Mouse (Mus musculus) CD4-positive, CD25-positive, alpha-beta regulatory T cell, adult 4 months (primary cell): ENCODE measurements around the gene Cit. TPM values are rescaled to one million over a fixed set of nuclear protein-coding genes. Genes with fewer than 3 reads are reported as not detected.
A peak's percentile ranks its signal among the peaks of the same experiment; 100 is the strongest.

Experiments used
- ATAC-seq: one replicate; pipeline ENCODE4 v1.8.0; 2017
- polyA plus RNA-seq, 2 experiments: library from polyadenylated mRNA; unstranded; fragments of 100-300 nt; shearing (Covaris generic); gene quantifications; one replicate each; pipeline ENCODE4 v1.2.1; 2017

Gene Cit
- polyA plus RNA-seq, 2 experiments from 2014 or later: 3.8 to 4.9 TPM

DNA sequence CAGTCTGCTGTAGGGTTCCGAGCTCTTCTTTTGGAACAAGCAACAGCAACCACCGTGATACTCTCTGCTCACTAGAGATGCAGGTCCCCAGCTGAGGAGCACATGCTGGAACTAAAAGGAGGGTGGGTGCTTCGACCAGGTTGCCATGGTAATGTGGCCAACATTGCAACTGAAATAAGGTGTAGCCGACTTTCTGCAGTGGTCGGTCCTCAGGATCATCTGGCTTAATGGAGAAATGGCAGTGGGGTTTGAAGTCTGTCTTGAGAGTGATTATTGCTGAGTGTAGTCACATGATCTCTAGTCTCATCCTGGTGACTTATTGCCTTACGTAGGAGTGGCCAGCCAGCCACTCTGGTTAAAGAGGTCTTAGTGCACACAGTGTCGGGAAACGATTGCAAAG, 168.7 kb downstream of the Cit start:
- ATAC-seq: no peak

DNA sequence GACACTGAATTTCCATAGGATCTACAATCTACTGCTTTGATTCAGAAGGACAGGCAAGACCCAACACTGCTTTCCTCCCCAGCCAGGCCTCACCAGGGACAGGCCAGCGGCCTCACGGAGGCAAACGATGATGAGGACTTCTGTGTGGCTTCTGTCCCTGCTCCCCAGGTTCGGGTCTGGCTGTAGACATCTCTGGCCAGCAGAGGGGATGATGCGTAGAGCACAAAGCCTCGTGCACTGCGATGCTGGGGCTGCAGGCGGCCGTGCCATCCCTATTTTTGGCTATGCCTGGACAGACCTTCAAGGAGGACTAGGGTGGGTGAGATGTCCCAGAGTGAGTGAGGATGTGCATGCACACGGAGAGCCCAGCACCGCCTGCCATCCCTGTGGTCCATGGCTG, 169.2 kb downstream of the Cit start:
- no peak for ATAC-seq

DNA sequence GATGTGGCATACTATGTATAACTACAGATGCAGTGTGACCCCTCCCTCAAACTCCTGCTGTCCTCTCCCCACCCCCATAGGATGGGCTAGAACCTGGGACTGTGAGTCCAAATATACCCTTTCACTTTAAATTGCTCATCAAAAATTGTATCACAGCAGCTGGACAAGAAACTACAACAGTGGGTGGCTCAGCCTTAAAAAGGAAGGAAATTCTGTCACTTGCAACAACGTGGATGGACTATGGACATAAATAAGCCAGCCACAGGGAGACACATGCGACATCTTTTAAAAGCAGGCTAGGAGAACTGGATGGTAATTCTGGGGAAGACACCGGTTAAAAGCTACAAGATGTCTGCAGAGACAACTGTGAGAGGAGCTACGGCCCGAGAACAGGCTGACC, 171.5 kb downstream of the Cit start:
- ATAC-seq: no peak

DNA sequence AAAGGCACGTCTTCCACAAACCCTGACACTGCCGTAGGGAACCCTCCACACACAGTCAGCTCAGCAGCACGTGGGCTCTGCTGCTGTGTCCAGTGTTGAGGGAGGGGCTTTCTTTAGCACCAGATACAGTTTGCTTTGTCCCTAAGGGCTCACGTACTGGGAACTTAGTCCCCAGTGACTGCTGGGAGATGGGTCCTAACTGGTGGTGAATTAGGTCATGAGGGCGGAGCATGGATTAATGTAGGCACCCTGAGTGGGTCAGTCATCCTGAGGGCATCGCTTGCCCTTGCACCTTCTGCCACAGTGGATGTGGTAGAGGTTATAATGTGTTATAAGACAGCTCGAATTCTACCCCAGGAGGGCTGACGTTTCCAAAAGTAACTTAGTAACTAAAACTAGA, 172.3 kb downstream of the Cit start:
- no peak for ATAC-seq

DNA sequence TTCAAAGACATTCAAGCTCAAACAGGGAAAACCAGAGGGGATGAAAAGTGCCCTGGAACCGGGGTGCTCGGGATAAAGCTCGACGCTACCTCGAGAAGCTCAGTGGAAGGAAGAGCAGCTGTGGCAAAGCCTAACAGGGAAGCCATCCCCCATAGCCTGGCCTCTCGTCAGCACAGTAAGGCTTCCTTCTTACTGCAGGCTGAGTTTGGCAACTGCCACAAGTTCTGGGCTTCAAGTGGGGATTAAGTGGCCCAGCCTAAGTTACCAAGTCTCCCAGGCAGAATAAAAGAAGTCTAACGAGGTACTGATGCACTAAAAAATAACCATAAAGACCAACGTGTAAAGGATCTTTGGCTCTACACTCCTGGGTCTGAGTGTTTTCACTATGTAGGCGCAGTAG, 173.1 kb downstream of the Cit start:
- ATAC-seq: no peak

DNA sequence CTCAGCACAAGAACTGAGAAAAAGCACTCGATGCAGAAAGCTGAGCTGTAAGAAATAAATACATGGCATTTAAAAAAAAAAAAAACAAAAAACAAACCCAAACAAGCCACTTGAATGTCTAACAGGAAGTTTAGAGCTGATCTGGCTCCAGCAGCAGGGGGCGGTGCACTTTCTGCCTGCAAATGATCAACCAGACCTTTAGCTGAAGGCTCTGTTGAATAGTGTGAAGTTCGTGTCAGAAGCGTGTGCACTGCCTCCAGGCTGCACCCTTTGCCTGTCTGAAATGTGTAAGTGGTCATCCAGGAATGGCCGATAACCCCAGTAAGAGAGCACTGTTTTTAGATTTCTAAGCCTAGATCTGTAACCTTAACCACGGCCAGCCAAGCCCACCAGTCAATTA, 173.7 kb downstream of the Cit start:
- ATAC-seq: no peak

DNA sequence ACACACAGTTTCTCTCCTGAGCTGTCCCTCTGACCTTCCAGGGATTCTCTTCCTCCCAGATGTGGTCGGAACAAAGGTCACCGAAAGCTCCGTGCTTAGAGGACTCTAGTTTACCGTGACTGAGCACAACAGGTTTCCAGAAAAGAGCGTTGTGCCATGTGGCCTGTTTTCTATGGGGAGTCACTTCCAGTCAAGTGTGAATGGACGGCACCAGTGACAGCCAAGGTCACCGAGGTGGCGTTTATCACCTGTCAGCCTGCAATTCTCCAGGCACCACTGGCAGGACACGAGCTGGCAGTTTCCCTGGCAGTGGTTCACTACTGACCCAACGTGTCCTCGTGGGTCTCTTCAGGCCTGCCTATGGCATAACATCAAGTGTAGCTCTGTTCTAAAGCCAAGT, 174.3 kb downstream of the Cit start:
- ATAC-seq: no peak

DNA sequence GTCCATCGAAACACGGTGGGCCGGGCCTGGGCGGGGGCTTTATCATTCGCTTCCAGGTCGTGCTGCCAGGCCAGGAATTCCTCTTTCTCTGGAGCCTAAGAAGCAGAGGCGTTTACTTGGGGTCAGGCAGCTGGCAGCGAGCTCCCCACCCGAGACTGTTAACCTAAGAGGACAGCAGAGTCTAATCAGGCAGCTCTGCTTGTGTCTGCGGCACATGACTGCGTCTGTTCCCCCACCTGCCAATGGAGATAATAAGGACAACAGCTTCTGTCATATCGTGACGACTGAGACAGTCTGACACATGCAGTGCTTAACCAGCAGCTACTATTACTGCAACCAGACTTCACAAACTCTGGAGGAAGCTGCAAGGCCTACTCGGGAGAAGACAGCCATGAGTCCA, 176.5 kb downstream of the Cit start:
- no peak for ATAC-seq

DNA sequence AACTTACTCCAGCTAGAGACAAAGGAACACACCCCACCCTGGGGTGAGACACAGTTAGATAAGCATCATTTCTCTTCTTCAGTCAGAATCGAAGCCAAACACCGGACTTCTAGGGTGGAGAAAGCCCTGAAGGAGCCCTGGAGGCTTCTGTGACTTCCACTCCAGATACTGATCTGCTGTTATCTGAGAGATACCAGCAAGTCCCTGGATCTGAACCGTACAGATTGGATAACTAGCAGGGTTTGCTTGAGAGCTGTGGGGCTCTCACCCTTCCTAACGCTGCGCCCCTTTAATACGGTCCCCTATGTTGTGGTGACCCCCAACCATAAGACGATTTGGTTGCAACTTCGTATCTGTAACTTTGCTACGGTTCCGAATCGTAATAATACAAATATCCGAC, 177.1 kb downstream of the Cit start:
- no peak for ATAC-seq

DNA sequence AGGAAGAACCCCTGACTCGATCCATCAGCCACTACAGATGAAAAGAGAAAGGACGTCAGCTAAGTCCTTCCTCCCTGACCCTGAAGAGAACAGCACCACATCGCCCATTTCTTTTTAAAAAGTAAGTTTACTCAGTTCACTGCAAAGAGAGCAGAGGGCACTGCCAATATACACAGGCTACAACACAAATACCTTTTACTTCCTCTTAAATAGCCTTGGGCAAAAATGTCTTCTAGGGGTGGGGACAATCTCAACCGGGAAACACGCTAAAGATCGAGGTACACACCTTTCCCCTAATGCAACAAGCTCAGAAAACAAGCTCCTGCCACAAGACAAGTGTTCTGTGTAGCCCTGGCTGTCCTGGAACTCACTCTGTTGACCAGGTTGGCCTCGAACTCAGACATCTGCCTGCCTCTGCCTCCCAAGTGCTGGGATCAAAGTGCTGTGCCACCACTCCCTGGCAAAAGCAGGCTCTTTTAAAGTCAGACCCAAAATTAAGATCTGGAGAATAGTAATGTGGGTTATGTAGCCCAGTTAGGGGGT, 177.7 kb downstream of the Cit start:
- no peak for ATAC-seq

DNA sequence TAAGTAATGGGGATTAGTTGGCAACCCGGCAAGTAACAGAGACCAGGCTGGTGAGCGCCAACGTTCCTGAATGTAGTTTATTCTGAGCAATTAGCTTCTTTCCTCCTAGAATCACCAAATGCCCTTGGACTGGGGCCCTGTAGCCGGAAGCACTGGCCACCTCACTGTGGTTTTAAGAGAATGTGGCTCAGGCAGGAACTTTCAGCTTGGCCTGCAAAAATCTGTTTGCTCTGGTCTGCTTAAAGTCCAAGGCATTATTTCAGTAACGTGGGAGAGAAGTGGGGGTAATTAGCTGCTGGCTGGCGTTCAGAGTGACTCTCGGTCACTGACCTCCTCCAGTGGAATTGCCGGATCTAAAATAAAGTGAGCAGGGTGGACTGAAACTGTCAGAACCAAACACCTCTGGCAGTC, 178.2 kb downstream of the Cit start:
- ATAC-seq: no peak

DNA sequence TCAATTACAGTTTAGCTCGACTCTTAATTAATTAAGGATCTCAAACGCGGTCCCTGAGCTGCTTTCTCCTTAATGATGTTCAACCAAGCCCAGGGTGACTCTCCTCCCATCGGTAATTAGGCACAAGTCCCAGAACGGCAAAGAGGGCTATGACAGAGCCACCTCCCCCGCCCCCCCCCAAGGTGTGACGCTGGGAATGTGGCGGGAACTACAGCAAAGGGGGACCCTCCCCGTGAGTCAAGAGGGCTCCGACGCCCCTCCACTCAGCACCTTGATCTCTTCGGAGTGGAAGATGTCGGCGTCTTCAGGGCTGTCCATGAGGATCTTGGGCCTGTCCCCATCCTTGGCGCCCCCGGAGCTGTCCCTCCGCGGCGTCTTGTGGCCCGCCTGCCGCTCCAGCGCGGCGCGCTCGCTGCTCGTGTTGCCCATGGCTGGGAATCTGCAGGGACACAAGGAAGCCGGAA, 178.8 kb downstream of the Cit start:
- ATAC-seq: peak; percentile 14

DNA sequence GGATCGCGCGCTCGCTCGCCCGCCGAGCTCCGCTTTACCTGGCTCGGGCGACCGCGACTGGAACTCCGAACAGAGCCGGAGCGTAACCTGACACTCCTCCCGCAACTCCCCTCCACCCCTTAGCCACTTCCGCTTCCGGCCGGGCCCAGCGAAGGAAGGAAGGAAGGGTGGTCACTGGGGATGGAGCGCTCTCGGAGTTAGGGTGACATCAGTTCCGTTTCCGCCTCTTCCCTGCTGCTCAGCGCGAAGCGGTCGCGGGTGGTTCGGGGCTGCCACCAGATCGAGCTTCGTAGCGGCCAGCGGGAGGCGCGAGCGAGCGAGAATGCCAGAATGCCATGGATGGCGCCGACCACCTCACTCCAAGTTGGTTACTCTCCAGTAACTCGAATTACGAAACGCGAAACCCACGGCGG, 179.3 kb downstream of the Cit start, which contains the start of gene Prkab1:
Gene Prkab1 (minus strand): TSS at position 182 of the 413 bp plus-strand sequence.
- ATAC-seq: peak; percentile 89

DNA sequence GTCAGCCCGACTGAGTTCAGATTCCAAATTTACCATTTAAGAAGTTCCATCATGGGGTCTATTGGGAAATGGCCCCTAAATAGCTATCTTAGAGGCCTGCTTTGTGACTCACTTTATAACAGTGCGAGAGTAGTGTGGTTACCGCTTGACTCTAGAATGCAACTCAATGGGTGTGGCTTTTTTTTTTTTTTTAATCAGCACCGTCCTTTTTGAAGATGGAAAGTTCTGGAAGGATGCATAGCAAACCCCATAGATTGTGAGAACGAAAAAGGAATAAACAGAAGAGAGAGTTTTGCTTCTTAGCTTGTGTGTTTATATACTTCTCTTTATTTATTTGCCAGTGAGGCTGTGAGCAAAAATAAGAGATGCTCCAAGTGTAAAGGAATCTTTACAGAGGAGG, 181.0 kb downstream of the Cit start:
- ATAC-seq: no peak

DNA sequence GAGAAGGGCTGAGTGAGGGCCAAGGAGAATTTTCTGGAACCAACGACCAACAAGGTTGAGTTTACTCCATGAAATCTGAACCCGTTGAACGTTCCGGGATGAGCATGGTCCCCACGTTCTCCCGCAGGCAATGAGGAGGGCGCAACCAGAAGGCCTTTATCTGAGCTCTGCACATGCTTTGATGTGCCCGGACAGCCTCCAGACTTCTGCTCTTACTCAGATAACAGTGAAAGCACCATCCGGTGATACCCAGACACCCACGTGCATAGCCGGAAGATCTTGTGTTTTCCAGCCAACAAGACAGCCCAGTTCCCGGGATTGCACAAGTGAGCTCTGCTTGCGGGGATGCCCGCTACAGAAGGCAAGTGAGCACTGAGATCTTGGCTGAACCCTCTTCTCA, 181.5 kb downstream of the Cit start:
- no peak for ATAC-seq

DNA sequence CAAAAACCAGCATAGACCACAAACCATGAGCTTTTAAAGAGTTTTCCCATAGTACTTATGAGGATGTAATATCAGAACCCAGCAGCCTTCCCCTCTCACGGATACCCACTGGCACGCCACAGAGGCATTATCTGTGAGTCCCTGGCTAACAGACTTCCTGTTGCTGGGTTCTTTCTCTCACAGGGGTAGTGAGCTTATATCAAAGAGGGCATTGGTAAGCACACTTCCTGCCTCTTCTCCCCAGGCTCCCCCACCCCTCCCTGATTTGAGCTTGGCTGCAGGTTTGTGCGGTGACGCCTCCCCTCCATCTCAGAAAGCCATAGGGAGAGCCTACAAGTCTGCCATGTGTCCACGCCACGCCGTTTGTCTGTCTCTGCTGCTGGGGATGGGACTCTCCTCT, 184.0 kb downstream of the Cit start:
- ATAC-seq: peak; percentile 80

DNA sequence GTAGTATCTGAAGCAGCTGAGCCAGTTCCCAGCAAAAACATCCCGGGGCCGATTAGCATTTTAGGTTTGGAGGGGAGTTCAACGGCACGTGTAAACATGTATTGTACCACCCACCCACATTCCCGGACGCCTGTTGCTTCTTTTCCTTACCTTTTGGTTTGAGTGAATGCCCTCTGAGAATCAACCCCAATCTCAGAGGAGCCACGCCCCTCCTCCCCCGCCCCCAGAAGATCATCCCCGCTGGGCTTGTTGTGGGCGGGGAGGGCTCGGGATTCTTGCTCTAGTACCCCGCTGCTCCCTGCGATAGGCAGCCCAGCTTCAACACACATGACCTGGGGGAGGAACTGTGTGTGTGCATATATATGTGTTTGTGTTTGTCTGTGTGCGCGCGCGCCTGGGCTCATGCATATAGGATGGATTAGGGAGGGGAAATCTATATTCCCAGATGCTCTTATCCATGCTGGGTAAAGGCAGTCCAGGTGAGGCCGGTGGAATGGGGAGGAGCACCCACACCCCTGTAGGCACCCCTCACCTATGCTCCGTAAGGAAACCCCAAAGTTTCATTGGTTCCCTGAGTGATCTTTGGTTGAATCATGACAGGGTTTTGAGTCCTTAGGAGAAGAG, 185.6 kb downstream of the Cit start:
- ATAC-seq: no peak

DNA sequence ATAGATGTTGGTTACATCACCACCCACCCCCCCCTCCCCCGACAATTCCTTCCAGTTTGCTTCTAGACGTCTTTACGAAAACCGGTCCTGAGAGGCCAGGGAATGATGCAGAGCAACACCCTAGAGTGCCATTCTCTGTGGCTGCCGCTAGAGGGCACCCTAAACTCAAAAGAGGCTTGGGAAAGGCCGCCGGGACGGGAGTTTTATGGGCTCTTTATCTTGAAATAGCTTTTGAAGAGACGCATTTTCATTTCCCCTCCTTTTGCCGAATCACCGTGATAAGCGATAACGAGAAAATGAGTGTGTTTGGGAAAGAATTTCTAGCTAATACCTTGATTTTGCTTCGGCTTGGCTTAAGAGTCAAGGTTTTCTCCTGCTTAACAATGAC, 186.1 kb downstream of the Cit start:
- ATAC-seq: no peak

DNA sequence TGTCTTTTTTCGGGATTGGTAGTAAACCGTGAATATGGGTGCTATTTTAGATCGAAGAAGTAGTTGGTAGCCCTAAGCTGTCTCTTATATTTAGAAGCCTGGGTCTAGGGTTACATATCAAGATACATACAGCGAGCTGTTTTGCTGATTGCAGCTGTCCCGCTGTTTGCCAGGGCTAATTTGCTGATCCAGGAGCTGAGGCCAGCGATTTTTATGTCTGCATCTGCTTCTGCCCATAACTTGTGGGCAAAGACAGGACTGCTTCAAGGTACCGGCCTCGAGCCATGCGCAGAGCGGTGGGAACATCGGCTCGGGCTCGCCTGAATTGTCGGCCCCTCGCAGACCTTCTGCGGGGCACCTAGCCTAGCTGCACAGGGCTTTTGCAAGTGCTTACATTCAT, 191.4 kb downstream of the Cit start:
- ATAC-seq: no peak

DNA sequence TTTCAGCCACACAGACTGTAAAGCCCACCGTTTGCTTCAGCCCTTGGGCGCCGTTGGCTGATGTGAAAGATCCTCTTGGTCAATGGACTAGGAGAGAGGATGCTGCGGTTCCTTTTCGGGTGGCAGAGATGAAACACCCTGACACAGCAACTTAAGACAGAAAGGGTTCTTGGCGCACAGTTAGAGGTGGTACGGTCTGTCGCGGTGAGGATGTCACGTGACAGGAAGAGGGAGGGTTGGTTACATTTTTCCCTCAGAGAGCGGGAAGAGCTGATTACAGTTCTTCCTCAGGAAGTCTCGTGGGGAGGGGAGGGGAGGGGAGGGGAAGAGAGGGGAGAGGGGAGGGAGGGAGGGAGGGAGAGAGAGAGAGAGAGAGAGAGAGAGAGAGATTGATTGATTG, 192.7 kb downstream of the Cit start:
- ATAC-seq: no peak

DNA sequence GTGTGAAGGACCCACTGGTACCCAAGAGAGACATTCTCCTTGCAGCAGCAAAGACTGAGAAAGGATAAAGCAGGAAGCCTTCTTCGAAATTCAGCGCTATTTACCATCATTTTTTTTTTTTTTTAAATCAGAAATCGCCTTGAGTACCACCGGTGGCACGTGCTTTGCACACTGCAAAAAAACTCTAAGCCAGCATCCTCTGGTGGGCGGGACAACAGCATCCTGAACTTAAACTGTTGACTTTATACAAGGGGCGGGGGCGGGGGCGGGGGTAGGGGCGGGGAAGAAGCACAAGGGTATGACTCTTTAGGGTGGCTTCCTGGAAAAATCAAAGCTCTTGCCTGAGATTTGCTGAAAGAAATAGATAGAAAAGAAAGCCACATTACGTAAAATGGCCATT, 194.6 kb downstream of the Cit start:
- no peak for ATAC-seq

DNA sequence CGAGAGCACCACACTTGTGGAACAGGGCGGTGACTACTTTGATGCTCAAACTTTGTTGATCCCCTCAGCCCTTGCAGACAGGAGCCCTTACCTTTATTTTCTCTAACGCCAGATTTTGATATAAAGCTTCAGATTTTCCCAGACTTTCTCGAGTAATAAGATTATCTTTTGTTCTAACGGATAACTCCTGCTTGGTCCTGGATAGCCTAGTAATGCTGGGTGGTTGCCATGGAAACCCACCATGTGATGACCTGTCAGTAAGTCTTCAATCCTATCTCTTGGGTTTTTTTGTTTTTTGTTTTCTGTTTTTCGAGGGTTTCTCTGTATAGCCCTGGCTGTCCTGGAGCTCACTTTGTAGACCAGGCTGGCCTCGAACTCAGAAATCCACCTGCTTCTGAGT, 197.2 kb downstream of the Cit start:
- ATAC-seq: no peak

DNA sequence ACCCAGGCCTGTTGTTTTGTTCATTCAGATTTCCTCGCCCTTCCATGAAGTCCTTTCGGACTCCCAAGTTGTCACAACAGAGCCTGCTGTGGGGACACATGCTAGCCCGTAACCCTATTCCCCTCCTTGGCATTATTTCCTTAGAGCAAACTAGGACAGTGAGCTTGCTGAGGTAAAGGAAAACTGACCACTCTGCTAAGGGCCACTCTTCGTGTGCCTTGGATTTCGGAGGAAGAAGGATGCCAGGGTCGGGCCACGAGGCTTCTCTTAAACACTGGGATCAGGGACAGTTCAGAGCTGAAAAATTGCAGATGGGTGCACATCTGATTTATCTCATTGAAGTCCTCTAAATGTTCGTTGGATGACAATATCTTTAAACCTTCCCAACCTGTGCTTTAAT, 200.5 kb downstream of the Cit start:
- no peak for ATAC-seq

DNA sequence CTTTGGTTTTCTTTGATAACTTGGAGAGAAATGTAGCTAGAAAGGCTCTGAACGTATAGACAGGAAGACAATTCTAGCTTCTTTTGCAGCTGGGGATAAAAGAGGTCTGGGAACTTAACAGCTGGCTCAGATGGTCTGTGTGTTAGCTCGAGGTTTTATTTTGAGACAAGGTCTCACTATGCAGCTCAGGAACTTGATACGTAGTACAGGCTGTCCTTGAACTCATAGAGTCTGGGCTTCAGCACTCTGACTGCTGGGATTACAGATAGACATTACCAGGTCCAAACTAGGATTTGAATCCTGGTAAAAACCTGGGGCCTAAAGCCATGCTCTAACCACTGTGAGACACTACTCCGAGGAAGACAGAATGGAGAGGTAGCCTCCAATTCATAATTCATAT, 201.2 kb downstream of the Cit start:
- no peak for ATAC-seq

DNA sequence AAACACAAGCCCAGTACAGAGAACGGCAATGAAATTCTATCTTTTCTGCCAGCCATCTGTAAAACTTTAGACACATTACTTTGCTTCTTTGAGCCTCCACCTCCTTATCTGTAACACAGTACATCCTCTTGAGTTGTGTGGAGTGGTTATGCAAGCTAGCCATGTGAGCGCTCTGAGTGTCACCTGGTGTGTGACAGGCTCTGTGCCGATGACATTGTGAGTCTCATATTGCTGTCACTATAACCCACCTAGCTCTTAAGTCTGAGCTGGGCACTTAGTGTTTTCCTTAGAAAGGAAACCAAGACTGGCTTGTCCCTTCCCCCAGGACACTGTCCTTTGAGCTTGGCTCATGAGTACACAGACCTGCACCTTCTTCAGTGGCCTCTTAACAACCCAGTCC, 203.2 kb downstream of the Cit start:
- ATAC-seq: no peak
